Mouse (Mus musculus) CD4-positive, CD25-positive, alpha-beta regulatory T cell, adult 9 weeks (primary cell): ENCODE measurements around the gene Gm20816. TPM values are rescaled to one million over a fixed set of nuclear protein-coding genes. Genes with fewer than 3 reads are reported as not detected.

Experiments
- polyA plus RNA-seq: library from polyadenylated mRNA; unstranded; fragments of 100-300 nt; shearing (Covaris generic); gene quantifications from one replicate; pipeline ENCODE4 v1.2.1, GENCODE M21; 2017

Gm20816 gene
- not detected for polyA plus RNA-seq

DNA sequence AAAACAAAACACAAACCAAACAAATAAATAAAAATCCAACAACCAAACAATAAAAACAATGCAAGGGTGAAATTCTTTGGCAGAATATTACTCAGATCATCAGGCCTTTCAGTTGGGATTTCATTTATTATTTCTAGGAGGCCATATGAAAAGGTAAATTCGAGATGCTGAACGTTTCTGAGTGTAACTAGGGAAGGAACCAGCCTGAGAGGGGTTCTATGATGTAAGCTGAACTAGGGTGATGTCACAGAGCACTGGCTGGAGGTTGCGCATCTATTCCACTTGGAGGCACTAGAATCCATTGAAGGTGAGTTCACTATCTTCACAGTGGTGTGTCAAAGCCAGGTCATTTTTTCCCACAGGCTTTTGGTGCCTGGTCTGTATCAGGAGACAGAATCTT, at the start of gene Gm20816:
Gm20816 (plus strand) TSS at position 301 of the 400 bp plus-strand sequence.

Other genes with a start within 250 kb of the Gm20816 start
- not detected for gene Gm20937, start 243.1 kb upstream of the Gm20816 start, polyA plus RNA-seq